Mouse (Mus musculus): ENCODE measurements around the gene Ppp1r1a.
A peak's percentile ranks its signal among the peaks of the same experiment; 100 is the strongest.

Ppp1r1a gene

DNA sequence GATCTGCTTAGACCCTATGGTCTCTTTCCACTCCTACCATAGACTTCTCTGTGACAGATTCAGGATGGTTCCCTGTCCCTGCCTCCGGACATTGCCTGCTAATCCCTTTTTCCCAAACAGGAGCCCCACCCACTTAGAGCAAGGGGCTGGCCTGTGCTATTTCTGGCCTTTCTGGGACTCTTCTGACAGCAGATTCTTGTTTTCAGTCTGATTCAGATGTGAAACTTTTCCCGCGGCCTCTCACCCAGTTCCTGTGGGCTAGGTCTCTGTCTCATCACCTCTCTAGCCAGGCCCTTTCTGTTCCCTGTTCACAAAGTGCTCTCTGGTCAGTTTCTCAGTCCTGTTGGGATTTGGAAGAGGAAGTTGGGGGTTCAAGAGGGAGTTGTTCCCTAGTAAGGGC, 22.9 kb downstream of the Ppp1r1a start:
- no peak for DNase-seq (ENCODE audit: low spot score in 2 of 2)

DNA sequence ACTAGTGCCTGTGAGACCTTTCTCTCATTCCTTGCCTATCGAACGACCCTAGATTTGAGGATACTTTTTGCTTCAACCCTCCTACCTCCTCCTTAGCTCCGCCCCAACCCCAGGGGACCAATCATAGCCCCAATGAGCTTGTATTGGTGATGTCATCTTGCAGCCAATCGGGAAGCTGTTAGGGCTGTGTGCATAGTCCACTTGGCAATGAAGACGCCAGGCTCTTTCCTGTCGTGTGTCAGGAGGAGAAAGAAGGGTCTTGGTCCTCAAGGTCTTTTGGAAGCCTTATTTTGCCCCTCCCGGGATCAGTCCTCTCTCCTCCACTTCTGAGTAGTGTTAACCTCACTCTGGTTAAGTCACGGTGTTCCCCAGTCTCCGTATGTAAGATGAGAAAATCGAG, 23.7 kb downstream of the Ppp1r1a start:
- peak in 1 of 2 experiments; percentile 61 for DNase-seq (ENCODE audit: low spot score in 2 of 2)

DNA sequence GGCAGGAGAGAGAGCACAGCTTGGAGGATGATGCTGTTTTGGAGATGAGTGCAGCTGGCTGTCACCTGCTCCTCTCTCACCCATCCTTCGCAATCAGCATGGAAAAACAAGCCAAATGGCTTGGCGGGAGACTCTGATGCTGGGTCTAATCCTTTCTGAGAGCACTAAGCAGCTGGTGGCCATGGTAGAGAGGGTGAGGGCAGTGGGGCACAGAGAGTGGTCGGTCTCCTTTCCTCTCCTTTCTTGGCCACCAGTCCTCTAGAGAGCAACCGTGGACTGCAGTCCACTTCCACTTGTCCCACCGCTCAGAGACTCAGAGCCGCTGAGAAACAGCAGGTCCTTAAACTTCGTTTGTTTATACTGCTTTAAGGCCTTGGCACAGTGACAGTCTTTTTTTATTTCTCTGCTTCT, 24.2 kb downstream of the Ppp1r1a start:
- DNase-seq (ENCODE audit: low spot score in 2 of 2): no peak

DNA sequence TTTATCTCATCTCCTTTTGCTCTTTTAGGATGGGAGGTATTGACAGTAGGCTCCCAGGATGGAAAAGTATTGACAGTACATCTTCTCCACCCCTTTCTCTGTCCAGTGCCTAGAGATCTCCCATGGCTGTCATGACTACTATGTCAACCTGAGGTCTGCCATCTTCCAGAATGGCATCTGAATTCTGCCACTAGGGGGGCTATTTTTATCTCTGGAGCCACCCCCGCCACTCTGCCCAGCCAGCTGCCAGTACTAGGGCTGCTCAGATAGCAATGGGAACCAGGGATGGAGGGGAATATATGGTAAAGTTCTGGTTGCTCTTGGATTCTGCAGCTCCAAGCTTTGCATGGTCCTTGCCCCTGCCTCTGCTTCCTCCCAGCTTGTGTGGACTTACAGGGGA, 26.2 kb downstream of the Ppp1r1a start:
- no peak for DNase-seq (ENCODE audit: low spot score in 2 of 2)

DNA sequence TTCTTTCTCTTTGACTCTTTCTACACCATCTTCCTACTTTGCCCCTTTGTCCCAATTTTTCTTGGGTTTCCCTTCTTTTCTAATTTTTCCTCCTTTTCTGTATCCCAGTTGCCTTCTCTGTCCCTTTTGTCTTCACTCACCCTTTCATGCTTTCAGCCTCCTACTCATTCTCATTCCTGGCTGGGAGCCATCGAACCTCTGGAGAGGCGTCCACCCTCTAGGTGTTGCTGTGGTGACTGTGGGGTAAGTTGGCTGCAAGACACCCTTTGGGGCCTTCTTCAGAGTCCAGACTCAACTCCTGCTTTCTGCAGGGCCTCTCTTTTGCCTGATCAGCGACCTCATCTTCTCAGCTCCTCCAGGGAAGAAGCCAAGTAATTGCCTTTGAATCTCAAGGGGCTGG, 28.5 kb downstream of the Ppp1r1a start:
- no peak for DNase-seq (ENCODE audit: low spot score in 2 of 2)

DNA sequence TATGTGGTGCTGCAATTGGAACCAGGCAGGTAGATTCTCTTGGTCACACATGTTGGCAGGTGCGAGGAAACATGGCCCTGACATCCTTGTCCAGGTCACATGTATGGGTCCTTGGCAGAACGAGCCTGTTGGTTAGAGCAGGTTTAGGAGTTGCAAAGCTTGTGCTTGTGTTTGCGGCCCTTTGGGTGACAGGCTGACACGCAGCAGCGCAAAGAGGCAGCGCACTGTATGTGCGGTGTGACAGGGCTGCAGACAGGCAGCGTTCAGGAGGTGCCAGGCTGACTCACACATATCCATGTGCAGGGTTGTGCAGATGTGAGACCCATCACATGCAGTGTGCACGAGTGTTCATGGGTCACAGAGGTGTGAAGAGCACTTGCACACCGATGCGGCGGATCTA, 34.1 kb downstream of the Ppp1r1a start:
- DNase-seq (ENCODE audit: low spot score in 2 of 2): no peak

DNA sequence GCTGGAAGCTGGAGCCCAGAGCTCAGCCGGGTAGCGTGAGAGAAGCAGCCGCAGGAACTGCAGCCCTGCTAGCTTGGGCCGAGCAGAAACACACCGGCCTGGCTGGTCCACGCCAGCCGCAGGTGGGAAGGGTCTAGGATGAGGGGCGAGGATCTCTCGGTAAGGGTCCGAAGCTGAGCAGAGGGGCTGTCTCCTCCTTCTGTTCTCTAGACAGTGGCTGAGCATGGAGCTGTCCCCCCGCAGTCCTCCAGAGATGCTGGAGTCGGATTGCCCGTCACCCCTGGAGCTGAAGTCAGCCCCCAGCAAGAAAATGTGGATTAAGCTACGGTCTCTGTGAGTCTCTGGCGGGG, 34.6 kb downstream of the Ppp1r1a start:
- DNase-seq (ENCODE audit: low spot score in 2 of 2): no peak

DNA sequence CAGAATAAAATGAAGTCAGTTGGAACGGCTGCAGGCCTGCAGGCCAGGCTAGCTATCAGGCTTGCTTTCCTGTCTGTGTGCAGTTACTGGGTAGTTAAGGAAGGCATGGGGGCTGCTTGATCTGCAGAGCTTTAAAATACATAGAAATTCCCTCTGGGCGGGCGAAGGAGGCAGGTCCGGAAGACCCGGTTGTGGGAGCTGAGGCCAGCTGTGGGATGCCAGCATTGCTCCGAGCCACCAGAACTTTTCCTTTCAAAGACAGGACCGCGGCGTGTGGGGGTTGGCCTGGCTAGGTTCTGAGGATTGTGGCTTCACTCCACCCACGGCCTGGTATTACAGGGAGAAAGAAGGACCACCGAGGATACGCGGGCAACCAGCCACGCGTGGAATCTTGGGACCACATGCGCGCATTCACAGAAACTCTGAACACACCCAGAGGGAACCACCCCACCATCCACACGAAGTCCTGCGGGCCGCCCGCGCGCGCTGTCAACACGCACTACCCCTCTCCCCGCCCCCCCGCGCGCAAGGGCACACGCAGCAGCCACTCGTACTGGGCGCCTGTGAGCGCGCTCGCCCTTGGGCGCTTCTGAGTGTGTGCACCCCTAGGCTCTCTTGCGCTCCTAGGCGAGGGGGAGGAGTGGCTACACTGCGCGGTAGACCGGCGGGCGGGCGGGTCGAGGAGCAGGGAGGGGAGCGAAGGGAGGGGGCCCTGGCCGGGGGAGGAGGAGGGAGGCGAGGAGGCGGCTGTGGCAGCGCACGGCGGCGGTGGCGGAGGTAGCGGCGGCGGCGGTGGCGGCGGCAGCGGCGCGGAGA, 35.2 kb downstream of the Ppp1r1a start, which contains the start of gene Pde1b:
Gene Pde1b, plus strand, starts transcription at position 600 of the 816 bp plus-strand sequence.
- DNase-seq (ENCODE audit: low spot score in 2 of 2): peak; percentile 9 to 54

DNA sequence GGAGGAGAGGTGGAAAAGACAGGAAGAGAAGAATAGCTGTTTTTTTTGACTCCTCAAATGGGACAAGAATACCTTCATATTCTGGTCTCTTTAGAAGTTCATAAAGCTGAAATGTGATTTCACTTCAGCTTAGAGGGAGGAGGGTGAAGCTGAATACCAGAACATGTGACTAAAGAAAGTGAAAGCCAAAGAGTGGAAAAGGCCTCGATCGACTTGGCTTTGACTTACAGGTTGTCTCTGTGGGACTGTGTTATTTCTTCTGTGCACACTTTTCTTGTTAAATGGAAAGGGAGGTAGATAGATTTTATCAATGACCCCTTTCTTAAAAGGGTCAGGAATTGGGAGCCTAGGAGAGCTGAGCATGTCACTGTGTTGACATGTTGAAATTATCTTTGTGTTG, 36.6 kb downstream of the Ppp1r1a start:
- DNase-seq (ENCODE audit: low spot score in 2 of 2): no peak

DNA sequence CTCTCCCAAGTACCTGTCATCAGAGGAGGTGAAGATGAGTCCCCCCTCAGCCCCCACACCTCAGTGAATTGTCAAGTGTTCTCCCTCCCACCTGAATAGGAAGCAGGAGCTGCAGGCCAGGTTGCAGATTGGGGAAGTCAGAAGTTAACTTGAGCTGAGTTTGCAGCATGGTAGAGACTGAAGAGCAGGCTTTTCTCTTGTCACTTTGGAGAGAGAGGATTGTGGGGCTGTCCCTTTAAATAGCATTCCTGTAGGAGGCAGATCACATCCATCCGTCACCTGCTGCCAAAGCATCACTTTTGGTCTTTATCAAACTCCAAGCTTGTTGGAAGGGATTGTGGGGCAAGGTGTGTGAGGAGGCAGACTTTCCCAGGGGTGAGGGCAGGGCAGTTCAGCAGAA, 37.1 kb downstream of the Ppp1r1a start:
- no peak for DNase-seq (ENCODE audit: low spot score in 2 of 2)

DNA sequence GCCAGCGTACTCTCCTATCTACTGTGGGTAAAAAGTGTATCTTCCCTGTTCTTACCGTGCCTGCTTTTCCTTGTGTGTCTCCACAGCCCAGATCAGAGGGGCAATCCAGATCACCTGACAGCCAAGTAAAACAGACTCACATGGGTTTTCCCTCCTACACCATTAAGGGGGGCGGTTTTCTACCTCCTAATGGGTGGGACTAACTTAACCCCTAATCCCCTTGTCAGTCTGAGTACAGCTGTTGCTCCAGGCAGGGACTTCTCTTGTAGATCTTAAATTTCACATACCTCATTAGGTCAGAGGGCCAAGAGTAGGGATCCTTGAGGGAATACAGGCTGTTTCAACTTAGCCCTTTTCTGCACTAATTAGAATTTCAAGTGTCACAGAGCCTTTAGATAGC, 39.6 kb downstream of the Ppp1r1a start:
- no peak for DNase-seq (ENCODE audit: low spot score in 2 of 2)

DNA sequence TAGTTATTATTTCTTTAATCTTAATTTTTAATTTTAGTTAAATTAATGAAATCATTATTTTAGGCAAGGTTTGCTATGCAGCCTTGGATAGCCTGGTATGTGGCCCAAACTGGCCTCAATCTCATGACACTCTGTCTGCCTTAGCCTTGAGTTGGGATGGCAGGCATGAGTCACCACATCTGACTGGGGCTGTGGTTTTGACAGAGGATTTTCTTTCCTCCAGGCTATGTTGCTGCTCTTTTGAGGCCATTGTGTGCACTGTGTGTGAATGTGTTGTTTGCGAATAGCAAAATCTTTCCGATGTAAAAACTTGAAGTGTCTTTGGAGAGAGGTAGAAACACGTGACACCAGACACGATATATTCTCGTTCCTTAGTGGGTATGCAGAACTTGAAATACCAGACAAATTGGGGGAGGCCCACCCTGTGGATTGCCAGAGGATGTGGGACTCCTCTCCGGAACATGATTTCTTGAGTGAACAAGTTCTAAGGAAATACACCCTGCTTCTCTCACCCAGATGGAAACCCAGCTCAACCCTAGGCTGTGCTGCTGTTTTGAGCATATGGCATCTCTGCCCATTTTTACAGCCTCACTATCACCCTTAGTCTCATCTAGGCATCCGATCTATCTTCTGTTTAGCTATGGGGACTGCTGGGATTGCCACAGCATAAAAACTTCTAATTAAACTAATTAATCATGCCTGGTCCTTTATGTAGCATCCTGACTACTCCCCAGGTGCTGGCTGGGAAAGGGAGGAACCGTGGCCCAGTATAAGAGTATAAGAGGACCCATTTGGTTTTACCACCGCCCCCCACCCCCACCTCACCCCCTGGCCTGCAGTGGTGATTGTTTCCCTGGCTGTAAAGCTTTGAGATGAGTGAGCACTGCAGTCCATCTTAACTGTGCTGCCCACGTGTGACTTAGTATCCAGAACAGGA, 41.3 kb downstream of the Ppp1r1a start:
- no peak for DNase-seq (ENCODE audit: low spot score in 2 of 2)

DNA sequence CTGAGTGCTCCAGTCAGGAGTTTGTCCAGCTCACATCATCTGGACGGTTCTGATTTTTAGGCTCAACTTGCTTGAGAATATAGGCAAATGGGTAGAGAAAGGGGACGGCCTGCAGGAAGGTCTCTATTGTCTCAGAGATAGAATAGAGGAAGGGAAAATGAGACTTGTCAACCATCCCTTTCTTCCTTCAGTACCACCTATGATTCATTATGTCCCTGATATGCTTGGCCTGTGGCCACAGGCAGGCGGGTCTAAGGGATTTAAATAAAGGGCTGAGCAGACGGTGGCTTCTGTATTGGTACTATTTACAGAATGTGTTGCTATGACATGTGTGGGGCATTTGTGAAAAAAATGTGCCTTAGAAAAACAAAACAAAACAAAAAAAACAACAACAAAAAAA, 49.5 kb downstream of the Ppp1r1a start:
- DNase-seq (ENCODE audit: low spot score in 2 of 2): no peak

DNA sequence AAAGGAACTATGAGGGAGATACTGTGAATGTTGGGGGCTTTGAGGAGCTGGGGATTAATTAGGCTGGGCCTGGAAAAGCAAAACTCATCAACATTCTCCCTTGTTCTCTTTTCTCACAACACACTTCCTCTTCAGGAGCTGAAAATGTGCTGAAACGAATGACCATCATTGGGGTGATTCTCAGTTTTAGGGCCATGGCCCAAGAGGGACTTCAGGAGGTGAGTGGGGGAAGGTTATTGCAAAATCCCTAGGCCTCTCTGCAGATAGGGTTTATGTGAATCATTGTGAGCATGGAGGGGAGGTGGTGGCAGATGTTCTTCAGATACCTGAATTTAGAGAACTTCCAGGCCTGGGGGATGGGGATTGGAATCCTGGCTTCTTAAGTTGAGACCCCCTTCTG, 51.1 kb downstream of the Ppp1r1a start:
- DNase-seq (ENCODE audit: low spot score in 2 of 2): no peak

- no peak for DNase-seq (ENCODE audit: low spot score in 2 of 2)
Measured at GRCm38 (mm10) chr15:103485106-103485505, 52.7 kb downstream of the Ppp1r1a start.

- DNase-seq (ENCODE audit: low spot score in 2 of 2): no peak
Measured at GRCm38 (mm10) chr15:103484490-103484889, 53.3 kb downstream of the Ppp1r1a start.

- DNase-seq (ENCODE audit: low spot score in 2 of 2): no peak
Measured at GRCm38 (mm10) chr15:103482488-103482887, 55.3 kb downstream of the Ppp1r1a start.

Measured in spleen, postnatal 10 days (tissue).